In the genomic region with DNA sequence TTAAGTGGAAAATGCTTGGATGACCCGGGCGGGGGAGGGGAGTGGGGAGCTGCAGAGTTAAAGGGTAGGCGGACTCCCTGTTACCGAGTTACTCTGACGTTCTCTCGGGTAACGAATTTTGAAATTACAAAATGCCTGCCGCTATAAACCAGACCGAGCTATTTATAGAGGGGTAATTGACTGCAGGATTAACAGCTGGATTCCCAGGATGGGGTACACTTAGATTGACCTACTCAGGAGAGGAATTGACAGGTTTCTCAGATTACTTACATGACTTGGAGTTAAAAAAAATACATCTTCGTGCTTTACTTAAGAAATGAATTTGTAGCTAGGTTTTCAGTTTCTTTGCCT, we compare ENCODE assay signal across 9 mouse cellular contexts. TPM values are rescaled to one million over a fixed set of nuclear protein-coding genes. Genes with fewer than 3 reads are reported as not detected.
DNase-seq lines count a peak whose midpoint lies in the region; ATAC-seq and TF ChIP-seq lines count a peak whose summit lies in the region.
"Had no signal": no experiment of that assay in that cellular context is flagged by ENCODE, and none has a peak within 500 bp of the region (broad histone marks: within the 10 kb centered on the region; RNA-seq: fewer than 3 reads in every experiment).

No protein-coding gene starts in this region.

- no peak overlapping the region for H3K27ac ChIP-seq in testis, adult 2 months (ENCODE audit: control insufficient read depth, insufficient read depth, low read depth, low read length)
- H3K27ac ChIP-seq in liver, embryonic 11.5 days (ENCODE audit: low read depth, low read length) = peak overlapping the region; percentile 96

- peaks cover 2% of the 10 kb centered on the region; the same call in 1 of the 2 replicates for H3K36me3 ChIP-seq in testis, adult 2 months (ENCODE audit: control insufficient read depth, insufficient read depth, low read length)
- peaks cover 30% of the 10 kb centered on the region for H3K36me3 ChIP-seq in liver, embryonic 11.5 days (ENCODE audit: control insufficient read depth, insufficient read depth, low read length)

- peak overlapping the region; percentile 67 for H3K4me2 ChIP-seq in liver, embryonic 11.5 days

- TF ChIP-seq POLR2A in testis, adult 2 months (IDR thresholded peaks at IDR 0.05; ENCODE audit: control insufficient read depth, low read depth, low read length) = no peak

- no peaks in the 10 kb centered on the region for H3K4me1 ChIP-seq in testis, adult 2 months (ENCODE audit: control insufficient read depth, insufficient read depth, low read length)
- H3K4me1 ChIP-seq in liver, embryonic 11.5 days (replicated peaks; ENCODE audit: control insufficient read depth, insufficient read depth, low read length) = peaks cover 9% of the 10 kb centered on the region

- under 1% methylated on average over 10 of the region's 10 CpGs for WGBS in liver, embryonic 11.5 days

- H3K4me3 ChIP-seq in testis, adult 2 months (ENCODE audit: control insufficient read depth, low read depth, low read length) = peak overlapping the region; percentile 97
- peak overlapping the region; percentile 96 for H3K4me3 ChIP-seq in liver, embryonic 11.5 days (ENCODE audit: low read depth, low read length)

- peak; percentile 62 for DNase-seq in cerebellum, adult 9-10 months
- no peak for DNase-seq in cerebellum, postnatal 36 days
- DNase-seq in testis, postnatal 14 days (ENCODE audit: low spot score) = no peak
- DNase-seq in liver, embryonic 11.5 days (ENCODE audit: low spot score) = no peak
- no peak for DNase-seq in adrenal gland, postnatal 25 days
- DNase-seq in gastrocnemius, postnatal 36 days = no peak
- DNase-seq in frontal cortex, postnatal 36 days (ENCODE audit: low spot score in 2 of 2) = no peak

- no peaks in the 10 kb centered on the region for H3K27me3 ChIP-seq in testis, adult 2 months (ENCODE audit: control insufficient read depth, insufficient read depth, low read length)
- H3K27me3 ChIP-seq in liver, embryonic 11.5 days (replicated peaks; ENCODE audit: control insufficient read depth, insufficient read depth, low read length) = no peaks in the 10 kb centered on the region

- intact Hi-C loops in gastrocnemius, postnatal 36 days (cut with DNase I) = no loop called here

- H3K9me3 ChIP-seq in liver, embryonic 11.5 days (ENCODE audit: control insufficient read depth, low read length) = no peaks in the 10 kb centered on the region

- no peak for ATAC-seq in liver, embryonic 11.5 days (replicated peaks; ENCODE audit: low FRiP score)

- TF ChIP-seq CTCF in testis, adult 2 months (IDR thresholded peaks at IDR 0.05; ENCODE audit: control insufficient read depth, insufficient read depth, insufficient replicate concordance, low read depth, low read length) = no peak

- H3K9ac ChIP-seq in liver, embryonic 11.5 days (ENCODE audit: low read depth, low read length) = peak overlapping the region; percentile 99

RNA-seq across cellular contexts. Expression of gene Pcbp2, which starts 0.9 kb away (rescaled TPM):
- 1,040 and 1,129 TPM in 2 replicates for polyA plus RNA-seq in testis, adult 2 months (2012; rRNA removed)
- polyA plus RNA-seq in liver, embryonic 11.5 days (2014; fragmentation: Nextera tagmentation; extraction: Ambion mirVana) = 187 and 220 TPM in 2 replicates
- total RNA-seq in adrenal gland, postnatal 25 days (2021) = 747 and 809 TPM in 2 replicates
- 100 to 1,000 TPM; 350 to 411 TPM for total RNA-seq in gastrocnemius, postnatal 36 days (2021)

RNA-seq across cellular contexts. Expression of gene Prr13, which starts 12.4 kb away (rescaled TPM):
- 18.5 and 19.7 TPM in 2 replicates for polyA plus RNA-seq in testis, adult 2 months (2012; rRNA removed)
- 155 and 157 TPM in 2 replicates for polyA plus RNA-seq in liver, embryonic 11.5 days (2014; fragmentation: Nextera tagmentation; extraction: Ambion mirVana)
- 100 and 158 TPM in 2 replicates for total RNA-seq in adrenal gland, postnatal 25 days (2021)
- 10 to 100 TPM; 13.4 to 13.7 TPM for total RNA-seq in gastrocnemius, postnatal 36 days (2021)

RNA-seq across cellular contexts. Expression of gene Amhr2, which starts 26.1 kb away (rescaled TPM):
- 131 and 168 TPM in 2 replicates for polyA plus RNA-seq in testis, adult 2 months (2012; rRNA removed)
- polyA plus RNA-seq in liver, embryonic 11.5 days (2014; fragmentation: Nextera tagmentation; extraction: Ambion mirVana) = 1.1 and 1.6 TPM in 2 replicates
- total RNA-seq in adrenal gland, postnatal 25 days (2021) = 1.4 and 1.9 TPM in 2 replicates
- total RNA-seq in gastrocnemius, postnatal 36 days (2021) = 1 to 10 TPM; 9.1 to 10.0 TPM

RNA-seq across cellular contexts. Expression of gene Gm10337, which starts 32.3 kb away (rescaled TPM):
- polyA plus RNA-seq in testis, adult 2 months (2012; rRNA removed) = not detected in 2 replicates
- not detected in 2 replicates for polyA plus RNA-seq in liver, embryonic 11.5 days (2014; fragmentation: Nextera tagmentation; extraction: Ambion mirVana)
- total RNA-seq in adrenal gland, postnatal 25 days (2021) = not detected in 2 replicates
- total RNA-seq in gastrocnemius, postnatal 36 days (2021) = not detected
- total RNA-seq: gastrocnemius, postnatal 10 days had no signal

RNA-seq across cellular contexts. Expression of gene Map3k12, which starts 45.6 kb away (rescaled TPM):
- 7.0 and 7.8 TPM in 2 replicates for polyA plus RNA-seq in testis, adult 2 months (2012; rRNA removed)
- polyA plus RNA-seq in liver, embryonic 11.5 days (2014; fragmentation: Nextera tagmentation; extraction: Ambion mirVana) = 7.7 and 7.9 TPM in 2 replicates
- 8.1 and 12.0 TPM in 2 replicates for total RNA-seq in adrenal gland, postnatal 25 days (2021)
- total RNA-seq in gastrocnemius, postnatal 36 days (2021) = 1 to 10 TPM; 1.6 to 1.9 TPM
